Mouse (Mus musculus): ENCODE measurements at regions not wholly inside any gene's neighbourhood (a gene's known extent, or its start where the extent isn't known, plus 50 kb on each side); places are given as distances from the start of the nearest gene placed in this dataset.

- H3K27ac ChIP-seq (ENCODE audit: control insufficient read depth, insufficient read depth, low read depth, low read length, poor library complexity) = no peak overlapping the region
- TF ChIP-seq POLR2A (IDR thresholded peaks at IDR 0.05; ENCODE audit: borderline replicate concordance, control insufficient read depth, low read depth, low read length) = no peak
- TF ChIP-seq CTCF (IDR thresholded peaks at IDR 0.05; ENCODE audit: control insufficient read depth, insufficient read depth, low read length) = no peak
- H3K4me1 ChIP-seq (ENCODE audit: control insufficient read depth, insufficient read depth, low read length) = no peaks in the 10 kb centered on the region
- WGBS = 88% methylated on average over 2 of the region's 2 CpGs
- H3K4me3 ChIP-seq (replicated peaks; ENCODE audit: control insufficient read depth, low read depth, low read length) = no peak overlapping the region
These were observed 52.0 kb upstream of the Morc2a start for GRCm38 (mm10) chr11:3597002-3597401.

DNA sequence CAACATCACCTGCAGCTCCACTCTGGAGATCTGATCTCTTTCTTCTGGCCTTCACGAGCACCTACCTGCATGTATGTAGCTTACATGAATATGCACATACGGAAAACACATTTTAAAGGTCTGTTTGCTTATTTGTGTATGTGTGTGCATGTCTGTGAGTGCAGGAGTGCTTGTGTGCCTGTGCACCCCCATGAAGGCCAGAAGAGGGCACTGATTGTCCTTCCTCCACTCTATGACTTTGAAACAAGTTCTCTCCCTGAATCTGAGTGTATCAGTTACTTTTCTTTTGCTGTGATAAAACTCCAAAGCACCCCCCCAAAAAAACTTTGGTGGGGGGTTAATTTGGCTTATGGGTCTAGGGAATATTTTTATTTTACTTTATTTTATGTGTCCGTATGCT, 54.2 kb upstream of the Smtn start:
- H3K4me1 ChIP-seq (ENCODE audit: control insufficient read depth, insufficient read depth, low read length) = no peaks in the 10 kb centered on the region
- H3K27ac ChIP-seq (ENCODE audit: control insufficient read depth, insufficient read depth, low read depth, low read length, poor library complexity) = no peak overlapping the region
- WGBS = 77% methylated on average over 3 of the region's 3 CpGs
- no peak overlapping the region for H3K4me3 ChIP-seq (replicated peaks; ENCODE audit: control insufficient read depth, low read depth, low read length)
- no peak for TF ChIP-seq POLR2A (IDR thresholded peaks at IDR 0.05; ENCODE audit: borderline replicate concordance, control insufficient read depth, low read depth, low read length)
- TF ChIP-seq CTCF (IDR thresholded peaks at IDR 0.05; ENCODE audit: control insufficient read depth, insufficient read depth, low read length) = peak; percentile 19; the same call in 1 of the 2 replicates

- H3K4me1 ChIP-seq (ENCODE audit: control insufficient read depth, insufficient read depth, low read length) = no peaks in the 10 kb centered on the region
- H3K4me3 ChIP-seq (replicated peaks; ENCODE audit: control insufficient read depth, low read depth, low read length) = no peak overlapping the region
- no peak overlapping the region for H3K27ac ChIP-seq (ENCODE audit: control insufficient read depth, insufficient read depth, low read depth, low read length, poor library complexity)
- TF ChIP-seq POLR2A (IDR thresholded peaks at IDR 0.05; ENCODE audit: borderline replicate concordance, control insufficient read depth, low read depth, low read length) = no peak
- TF ChIP-seq CTCF (IDR thresholded peaks at IDR 0.05; ENCODE audit: control insufficient read depth, insufficient read depth, low read length) = no peak
- 81% methylated on average over 7 of the region's 7 CpGs for WGBS
These were observed 50.7 kb upstream of the Smtn start for GRCm38 (mm10) chr11:3591123-3591522.
